Mouse (Mus musculus): ENCODE measurements around the gene Khdc3. TPM values are rescaled to one million over a fixed set of nuclear protein-coding genes. Genes with fewer than 3 reads are reported as not detected.
A peak's percentile ranks its signal among the peaks of the same experiment; 100 is the strongest.
"Not testable (repeated sequence)": the region's sequence is repeated elsewhere in the genome, so short reads cannot be mapped to it uniquely, and the experiment has no call there.

Khdc3 gene
- polyA plus RNA-seq, 1 experiment from 2014 or later: not detected

- peaks cover 10% of the 10 kb centered on the region for H3K4me1 ChIP-seq (replicated peaks)
- H3K27ac ChIP-seq: no peak within 1 kb of the TSS
- H3K9me3 ChIP-seq: no peaks in the 10 kb centered on the region
- ATAC-seq (ENCODE audit: insufficient number of reproducible peaks, insufficient read depth, low FRiP score, low TSS enrichment, low read depth): no peak
- peak within 1 kb of the TSS; percentile 66 for H3K9ac ChIP-seq (replicated peaks)
- WGBS: 94% methylated on average over 4 of the region's 4 CpGs
- peak within 1 kb of the TSS; percentile 49 for H3K4me3 ChIP-seq (replicated peaks)
- H3K27me3 ChIP-seq: peaks cover 52% of the 10 kb centered on the region
- peak within 1 kb of the TSS; percentile 90 for H3K4me2 ChIP-seq
- H3K36me3 ChIP-seq: no peaks in the 10 kb centered on the region
Measured at GRCm38 (mm10) chr9:73102181-73102580, 545 bp downstream of the Khdc3 start, which contains the start of gene Gm20509. Gene Gm20509 (plus strand): TSS chr9:73102470.

GRCm38 (mm10) chr9:73103159-73103879 lies 1.7 kb downstream of the Khdc3 start:
- WGBS: 5% methylated on average over 60 of the region's 60 CpGs
- Histone ChIP-seq H3K9me3 (no peaks in the 10 kb centered on the region), H3K27me3 (peaks cover 52% of the 10 kb centered on the region), H3K4me3 (replicated peaks) (peak overlapping the region; percentile 49), H3K4me1 (replicated peaks) (peaks cover 10% of the 10 kb centered on the region), H3K27ac (no peak overlapping the region), H3K4me2 (peak overlapping the region; percentile 90), H3K9ac (replicated peaks) (peak overlapping the region; percentile 66), H3K36me3 (no peaks in the 10 kb centered on the region)
- peak; percentile 62; the same call in 1 of the 2 replicates for ATAC-seq (ENCODE audit: insufficient number of reproducible peaks, insufficient read depth, low FRiP score, low TSS enrichment, low read depth)

- Histone ChIP-seq H3K36me3 (no peaks in the 10 kb centered on the region), H3K9me3 (no peaks in the 10 kb centered on the region), H3K9ac (replicated peaks) (peak overlapping the region; percentile 66), H3K27ac (no peak overlapping the region), H3K27me3 (peaks cover 52% of the 10 kb centered on the region), H3K4me3 (replicated peaks) (peak overlapping the region; percentile 49), H3K4me2 (peak overlapping the region; percentile 90), H3K4me1 (replicated peaks) (peaks cover 10% of the 10 kb centered on the region)
- WGBS: 29% methylated on average over 5 of the region's 5 CpGs
- no peak for ATAC-seq (ENCODE audit: insufficient number of reproducible peaks, insufficient read depth, low FRiP score, low TSS enrichment, low read depth)
Measured at GRCm38 (mm10) chr9:73103880-73104198, 2.2 kb downstream of the Khdc3 start.

- Histone ChIP-seq H3K36me3 (no peaks in the 10 kb centered on the region), H3K27ac (no peak overlapping the region), H3K4me1 (replicated peaks) (peaks cover 10% of the 10 kb centered on the region), H3K9ac (replicated peaks) (no peak overlapping the region), H3K4me3 (replicated peaks) (no peak overlapping the region), H3K27me3 (peaks cover 52% of the 10 kb centered on the region), H3K4me2 (no peak overlapping the region), H3K9me3 (no peaks in the 10 kb centered on the region)
- no peak for ATAC-seq (ENCODE audit: insufficient number of reproducible peaks, insufficient read depth, low FRiP score, low TSS enrichment, low read depth)
- 68% methylated on average over 1 of the region's 1 CpGs for WGBS
Measured at GRCm38 (mm10) chr9:73105141-73105540, 3.5 kb downstream of the Khdc3 start.

GRCm38 (mm10) chr9:73105771-73106170 lies 4.1 kb downstream of the Khdc3 start:
- no peak overlapping the region for H3K4me3 ChIP-seq (replicated peaks)
- no peaks in the 10 kb centered on the region for H3K36me3 ChIP-seq
- H3K4me2 ChIP-seq: no peak overlapping the region
- no peaks in the 10 kb centered on the region for H3K9me3 ChIP-seq
- H3K9ac ChIP-seq (replicated peaks): no peak overlapping the region
- no peak for ATAC-seq (ENCODE audit: insufficient number of reproducible peaks, insufficient read depth, low FRiP score, low TSS enrichment, low read depth)
- peaks cover 52% of the 10 kb centered on the region for H3K27me3 ChIP-seq
- peaks cover 10% of the 10 kb centered on the region for H3K4me1 ChIP-seq (replicated peaks)
- H3K27ac ChIP-seq: no peak overlapping the region

- H3K9me3 ChIP-seq: no peaks in the 10 kb centered on the region
- H3K27me3 ChIP-seq: no peaks in the 10 kb centered on the region; the same call in 1 of the 2 replicates
- H3K4me2 ChIP-seq: peak within 1 kb of the TSS; percentile 69
- peak within 1 kb of the TSS; percentile 79 for H3K9ac ChIP-seq (replicated peaks)
- peaks cover 8% of the 10 kb centered on the region for H3K4me1 ChIP-seq (replicated peaks)
- WGBS: 1% methylated on average over 64 of the region's 64 CpGs
- peak; percentile 96 for ATAC-seq (ENCODE audit: insufficient number of reproducible peaks, insufficient read depth, low FRiP score, low TSS enrichment, low read depth)
- H3K36me3 ChIP-seq: peaks cover 27% of the 10 kb centered on the region
- peak within 1 kb of the TSS; percentile 93 for H3K4me3 ChIP-seq (replicated peaks)
- peak within 1 kb of the TSS; percentile 76; the same call in 1 of the 2 replicates for H3K27ac ChIP-seq
Measured at GRCm38 (mm10) chr9:73112919-73113906, 11.6 kb downstream of the Khdc3 start, which contains the start of gene Rsl24d1. Gene Rsl24d1 (plus strand): TSS chr9:73113426.

- H3K27ac ChIP-seq; H3K9me3 ChIP-seq; H3K9ac ChIP-seq (replicated peaks); H3K4me3 ChIP-seq (replicated peaks); H3K4me2 ChIP-seq; ATAC-seq (ENCODE audit: insufficient number of reproducible peaks, insufficient read depth, low FRiP score, low TSS enrichment, low read depth); H3K27me3 ChIP-seq; H3K4me1 ChIP-seq (replicated peaks): not testable (repeated sequence)
- H3K36me3 ChIP-seq: peaks cover 58% of the 10 kb centered on the region
- 94% methylated on average over 5 of the region's 6 CpGs for WGBS
Measured at GRCm38 (mm10) chr9:73116704-73117103, 15.1 kb downstream of the Khdc3 start.

GRCm38 (mm10) chr9:73118012-73118411 lies 16.4 kb downstream of the Khdc3 start:
- Histone ChIP-seq H3K27me3 (no peaks in the 10 kb centered on the region), H3K4me1 (replicated peaks) (peaks cover 8% of the 10 kb centered on the region), H3K4me2 (no peak overlapping the region), H3K36me3 (peaks cover 68% of the 10 kb centered on the region), H3K4me3 (replicated peaks) (no peak overlapping the region), H3K9me3 (no peaks in the 10 kb centered on the region), H3K9ac (replicated peaks) (no peak overlapping the region), H3K27ac (no peak overlapping the region)
- 83% methylated on average over 4 of the region's 4 CpGs for WGBS
- no peak for ATAC-seq (ENCODE audit: insufficient number of reproducible peaks, insufficient read depth, low FRiP score, low TSS enrichment, low read depth)

- H3K4me3 ChIP-seq (replicated peaks): no peak overlapping the region
Measured at GRCm38 (mm10) chr9:73121735-73122134, 20.1 kb downstream of the Khdc3 start.

GRCm38 (mm10) chr9:73125043-73125570 lies 23.5 kb downstream of the Khdc3 start:
- Histone ChIP-seq H3K27me3 (no peaks in the 10 kb centered on the region), H3K36me3 (peaks cover 95% of the 10 kb centered on the region), H3K27ac (no peak overlapping the region), H3K4me3 (replicated peaks) (no peak overlapping the region), H3K9me3 (no peaks in the 10 kb centered on the region), H3K4me2 (no peak overlapping the region), H3K9ac (replicated peaks) (no peak overlapping the region), H3K4me1 (replicated peaks) (no peaks in the 10 kb centered on the region)
- 94% methylated on average over 8 of the region's 8 CpGs for WGBS
- ATAC-seq (ENCODE audit: insufficient number of reproducible peaks, insufficient read depth, low FRiP score, low TSS enrichment, low read depth): no peak

More at GRCm38 (mm10) chr9:73121735-73122134, 20.1 kb downstream of the Khdc3 start:
- WGBS: 85% methylated on average over 8 of the region's 8 CpGs
- Histone ChIP-seq H3K27ac (no peak overlapping the region), H3K36me3 (peaks cover 87% of the 10 kb centered on the region), H3K9ac (replicated peaks) (no peak overlapping the region), H3K4me1 (replicated peaks) (no peaks in the 10 kb centered on the region), H3K4me2 (no peak overlapping the region), H3K27me3 (no peaks in the 10 kb centered on the region), H3K9me3 (no peaks in the 10 kb centered on the region)
- ATAC-seq (ENCODE audit: insufficient number of reproducible peaks, insufficient read depth, low FRiP score, low TSS enrichment, low read depth): no peak

GRCm38 (mm10) chr9:73127457-73127856 lies 25.8 kb downstream of the Khdc3 start:
- H3K4me1 ChIP-seq (replicated peaks): no peaks in the 10 kb centered on the region
- peaks cover 85% of the 10 kb centered on the region for H3K36me3 ChIP-seq
- 89% methylated on average over 2 of the region's 2 CpGs for WGBS
- H3K27ac ChIP-seq: no peak overlapping the region
- ATAC-seq (ENCODE audit: insufficient number of reproducible peaks, insufficient read depth, low FRiP score, low TSS enrichment, low read depth): no peak
- H3K9me3 ChIP-seq: no peaks in the 10 kb centered on the region
- no peak overlapping the region for H3K9ac ChIP-seq (replicated peaks)
- no peaks in the 10 kb centered on the region for H3K27me3 ChIP-seq
- H3K4me3 ChIP-seq (replicated peaks): no peak overlapping the region
- H3K4me2 ChIP-seq: no peak overlapping the region

All from limb, embryonic 12.5 days (tissue).